Mouse (Mus musculus): ENCODE data around the gene Ap1s2.

The Ap1s2 gene

DNA sequence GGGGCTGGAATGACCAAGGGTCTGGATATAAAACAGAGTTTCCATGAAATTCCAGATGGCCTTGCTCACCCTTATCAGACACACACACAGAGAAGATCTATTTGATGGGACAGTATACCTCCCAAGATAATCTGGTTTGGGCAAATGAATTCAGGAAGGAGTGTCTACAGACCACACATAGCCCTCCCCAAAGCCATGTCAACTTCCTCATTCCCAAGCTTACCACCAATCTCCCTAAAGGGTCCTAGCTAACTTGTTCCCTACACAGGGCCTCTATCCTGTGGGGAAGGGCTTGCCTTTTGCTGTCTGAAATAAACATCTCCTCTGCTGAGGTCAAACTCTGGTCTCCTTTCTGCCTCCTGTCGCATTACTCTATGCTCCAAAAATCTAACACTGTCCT, 72.3 kb downstream of the Ap1s2 start:
- no peak for DNase-seq (ENCODE audit: low spot score)

DNA sequence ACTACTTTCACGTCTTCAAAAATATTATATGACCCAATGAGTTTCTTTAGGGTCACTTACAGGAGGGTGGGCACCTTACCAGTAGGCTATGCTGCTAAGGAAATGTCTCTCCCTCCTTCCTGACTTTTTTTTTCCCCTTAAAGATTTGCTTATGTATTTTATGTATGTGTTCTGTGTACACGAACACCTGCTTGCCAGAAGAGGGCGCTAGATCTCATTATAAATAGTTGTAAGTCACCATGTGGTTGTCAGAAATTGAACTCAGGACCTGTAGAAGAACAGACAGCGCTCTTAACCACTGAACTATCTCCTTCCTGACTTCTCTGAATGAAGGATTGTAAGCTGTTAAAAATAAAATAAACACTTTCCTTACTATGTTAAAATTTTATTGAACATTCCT, 72.7 kb downstream of the Ap1s2 start:
- DNase-seq (ENCODE audit: low spot score): no peak

DNA sequence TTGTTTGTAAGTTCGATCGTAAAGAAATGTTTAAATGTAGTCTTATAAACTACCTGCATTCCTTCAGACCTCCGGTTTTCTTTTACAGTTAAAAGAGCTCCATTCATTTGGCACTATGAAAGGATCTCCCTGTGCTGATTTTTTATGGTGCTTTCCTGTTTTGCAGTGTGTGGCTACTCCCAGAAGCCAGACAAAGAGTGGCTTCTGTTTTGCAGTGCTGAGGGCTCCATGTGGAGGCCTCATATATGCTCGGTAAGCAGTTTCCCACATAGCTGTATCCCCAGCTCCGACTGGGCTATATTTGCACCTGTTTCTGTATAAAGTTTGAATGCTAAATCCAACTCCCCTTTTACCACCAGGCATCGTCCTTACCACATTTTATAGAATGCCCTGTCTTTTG, 73.3 kb downstream of the Ap1s2 start:
- DNase-seq (ENCODE audit: low spot score): no peak

Measured in ovary, postnatal 36 days (tissue).